Mouse (Mus musculus): ENCODE measurements at regions not wholly inside any gene's neighbourhood (a gene's known extent, or its start where the extent isn't known, plus 50 kb on each side); places are given as distances from the start of the nearest gene placed in this dataset.

DNA sequence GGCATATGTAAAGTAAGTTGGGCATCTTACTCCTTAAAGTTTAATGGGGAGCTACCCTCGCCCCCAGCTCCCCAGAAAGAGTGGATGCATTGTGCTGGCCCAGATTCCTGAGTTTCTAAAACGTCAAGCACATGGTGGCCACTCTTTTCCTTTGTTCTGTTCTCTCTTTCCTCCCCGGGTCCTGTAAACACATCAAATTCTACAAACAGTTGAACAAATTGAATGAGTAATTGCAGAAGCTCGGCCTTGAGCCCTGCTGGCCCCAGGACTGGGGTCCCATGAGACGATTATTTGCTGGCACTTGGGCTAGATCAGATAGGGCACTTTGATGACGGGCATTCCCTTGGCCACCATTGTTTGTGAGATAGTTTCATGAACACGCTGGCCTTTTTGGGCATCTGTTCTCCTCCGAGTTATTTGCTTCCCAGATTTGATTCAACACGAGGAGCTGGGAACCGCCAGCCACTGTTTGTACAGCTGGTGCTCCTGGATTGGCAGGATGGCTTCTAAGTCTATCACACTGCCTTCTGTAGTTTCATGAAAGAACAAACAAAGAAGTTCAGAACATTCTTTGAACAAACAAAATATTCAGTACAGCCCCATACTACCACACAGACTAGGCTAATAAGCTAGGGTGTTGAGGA, 257.5 kb upstream of the Msx2 start:
- H3K4me1 ChIP-seq, result no peaks in the 10 kb centered on the region
- H3K4me3 ChIP-seq, result no peak overlapping the region
- no peaks in the 10 kb centered on the region for H3K36me3 ChIP-seq
- no peak overlapping the region for H3K9ac ChIP-seq (replicated peaks)
- H3K4me2 ChIP-seq (replicated peaks), result no peak overlapping the region
- peak overlapping the region; percentile 15; the same call in 1 of the 2 replicates for H3K27ac ChIP-seq (replicated peaks)
- WGBS, result 73% methylated on average over 10 of the region's 10 CpGs
- ATAC-seq (ENCODE audit: low FRiP score, low read depth), result no peak
- H3K27me3 ChIP-seq, result no peaks in the 10 kb centered on the region
- no peaks in the 10 kb centered on the region for H3K9me3 ChIP-seq

DNA sequence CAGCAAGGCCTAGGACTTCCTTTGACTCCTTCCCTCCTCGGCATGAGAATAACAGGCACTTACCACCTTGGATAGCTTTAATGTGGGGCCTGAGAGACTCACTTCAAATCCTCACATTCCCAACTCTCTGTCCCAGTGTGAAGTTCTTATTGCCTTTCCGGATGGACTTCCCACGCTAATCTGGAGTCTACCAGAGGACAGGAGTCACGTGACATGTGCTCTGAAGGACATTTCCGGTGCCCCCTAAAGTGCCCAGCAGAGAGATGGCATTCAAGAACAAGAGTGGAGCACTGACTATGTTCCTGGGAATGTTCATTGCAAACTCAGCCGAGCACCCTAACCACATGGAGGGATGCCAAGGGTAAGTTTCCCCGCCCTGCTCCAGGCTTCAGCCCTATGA, 257.0 kb upstream of the Msx2 start:
- H3K9me3 ChIP-seq, result no peaks in the 10 kb centered on the region
- WGBS, result 84% methylated on average over 7 of the region's 7 CpGs
- no peak for ATAC-seq (ENCODE audit: low FRiP score, low read depth)
- H3K27me3 ChIP-seq, result no peaks in the 10 kb centered on the region
- H3K9ac ChIP-seq (replicated peaks), result no peak overlapping the region
- H3K4me3 ChIP-seq, result no peak overlapping the region
- no peak overlapping the region for H3K4me2 ChIP-seq (replicated peaks)
- H3K27ac ChIP-seq (replicated peaks), result peak overlapping the region; percentile 15; the same call in 1 of the 2 replicates
- H3K36me3 ChIP-seq, result no peaks in the 10 kb centered on the region
- H3K4me1 ChIP-seq, result no peaks in the 10 kb centered on the region

DNA sequence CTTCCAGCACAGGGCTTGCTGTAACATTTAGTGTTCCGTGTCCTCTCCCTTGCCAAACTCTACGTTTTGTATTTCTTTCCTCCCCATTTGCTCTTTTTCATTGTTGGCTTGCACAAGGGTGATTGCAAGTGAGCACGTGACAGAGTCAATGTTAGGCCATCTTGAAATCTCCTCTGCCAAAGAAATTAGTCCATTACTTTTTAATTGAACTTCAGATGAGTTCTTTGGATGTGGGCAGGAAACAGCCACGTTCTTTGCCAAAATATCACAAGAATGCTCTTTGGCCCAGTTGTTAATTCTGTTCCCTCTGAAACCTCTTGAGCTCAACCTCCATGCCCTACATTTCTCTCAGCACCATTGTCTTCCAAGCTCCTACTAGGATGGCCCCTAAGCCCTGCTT, 253.2 kb upstream of the Msx2 start:
- Histone ChIP-seq H3K4me3 (no peak overlapping the region), H3K36me3 (no peaks in the 10 kb centered on the region), H3K4me1 (0 out of 2 replicates have a peak, but pooled peaks cover 4% of the 10 kb centered on the region), H3K27ac (replicated peaks) (no peak overlapping the region), H3K9ac (replicated peaks) (no peak overlapping the region), H3K4me2 (replicated peaks) (no peak overlapping the region), H3K9me3 (no peaks in the 10 kb centered on the region), H3K27me3 (no peaks in the 10 kb centered on the region)
- no peak for ATAC-seq (ENCODE audit: low FRiP score, low read depth)
- WGBS, result 85% methylated on average over 4 of the region's 4 CpGs

DNA sequence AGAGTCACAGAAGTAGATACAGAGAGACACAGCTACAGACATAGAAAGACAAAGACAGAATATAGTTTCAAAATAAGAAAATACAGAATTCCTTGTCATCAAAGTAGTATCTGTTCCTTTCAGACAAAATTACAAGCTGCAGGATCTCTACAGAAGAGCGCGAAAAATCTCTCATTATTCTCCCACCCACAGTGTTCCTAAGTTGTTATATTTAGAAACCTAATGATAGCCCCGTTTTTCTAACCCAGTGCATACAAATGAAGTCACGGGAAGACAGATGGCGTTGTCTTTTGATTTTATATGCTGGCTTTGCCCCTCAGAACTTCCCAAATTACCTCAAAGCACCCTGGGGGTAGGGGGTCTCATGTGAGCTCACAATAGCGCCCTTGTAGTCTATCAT, 250.0 kb upstream of the Msx2 start:
- H3K9ac ChIP-seq (replicated peaks), result no peak overlapping the region
- no peaks in the 10 kb centered on the region for H3K27me3 ChIP-seq
- WGBS, result 61% methylated on average over 6 of the region's 6 CpGs
- no peaks in the 10 kb centered on the region for H3K9me3 ChIP-seq
- ATAC-seq (ENCODE audit: low FRiP score, low read depth), result no peak
- peaks cover 12% of the 10 kb centered on the region; the same call in 1 of the 2 replicates for H3K4me1 ChIP-seq
- H3K4me2 ChIP-seq (replicated peaks), result no peak overlapping the region
- no peaks in the 10 kb centered on the region for H3K36me3 ChIP-seq
- no peak overlapping the region for H3K4me3 ChIP-seq
- no peak overlapping the region for H3K27ac ChIP-seq (replicated peaks)

DNA sequence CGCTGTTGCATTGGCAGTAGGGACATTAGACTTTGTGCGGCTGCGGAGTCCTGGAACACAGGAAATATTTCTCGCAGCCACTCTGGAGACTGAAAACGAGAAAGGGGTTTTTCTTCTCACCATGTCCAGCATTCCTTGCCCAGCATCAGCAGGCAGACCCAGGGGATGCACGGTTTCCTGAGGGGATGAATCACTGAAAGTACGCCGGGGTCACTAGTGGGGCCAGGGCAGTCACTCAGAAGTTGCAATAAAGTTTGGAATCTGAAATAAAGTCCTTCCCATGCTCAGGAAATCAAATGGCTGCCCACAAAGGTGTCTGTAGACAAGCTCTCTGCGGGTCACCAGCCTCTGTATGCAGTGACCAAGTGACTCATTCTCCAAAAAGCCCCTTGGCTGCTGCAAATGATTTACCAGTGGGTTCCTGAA, 248.2 kb upstream of the Msx2 start:
- no peak overlapping the region for H3K4me3 ChIP-seq
- H3K9me3 ChIP-seq, result no peaks in the 10 kb centered on the region
- no peaks in the 10 kb centered on the region for H3K27me3 ChIP-seq
- H3K9ac ChIP-seq (replicated peaks), result no peak overlapping the region
- no peak overlapping the region for H3K27ac ChIP-seq (replicated peaks)
- H3K4me2 ChIP-seq (replicated peaks), result no peak overlapping the region
- ATAC-seq (ENCODE audit: low FRiP score, low read depth), result no peak
- WGBS, result 66% methylated on average over 9 of the region's 9 CpGs
- no peaks in the 10 kb centered on the region for H3K36me3 ChIP-seq
- H3K4me1 ChIP-seq, result peaks cover 12% of the 10 kb centered on the region; the same call in 1 of the 2 replicates

DNA sequence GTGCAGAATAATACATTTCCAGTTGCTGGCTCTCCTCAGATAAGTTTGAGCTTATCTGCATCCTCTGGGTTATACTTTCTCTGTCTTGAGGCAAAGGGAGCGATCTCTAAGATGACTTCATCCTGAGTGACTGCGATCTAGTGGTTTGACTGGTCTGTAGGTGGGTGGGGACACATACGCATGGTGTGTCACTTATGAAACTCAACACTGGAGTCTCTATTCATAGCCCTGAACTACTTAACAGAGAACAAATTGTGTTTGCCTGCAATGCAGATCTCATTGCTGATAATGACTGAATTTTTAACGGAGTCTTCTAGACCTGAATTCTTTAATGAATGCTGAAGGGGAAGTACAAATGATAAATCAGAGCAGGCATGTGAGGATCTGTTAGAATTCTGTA, 244.7 kb upstream of the Msx2 start:
- Histone ChIP-seq H3K4me3 (no peak overlapping the region), H3K27ac (replicated peaks) (no peak overlapping the region), H3K9me3 (no peaks in the 10 kb centered on the region), H3K4me2 (replicated peaks) (no peak overlapping the region), H3K27me3 (no peaks in the 10 kb centered on the region), H3K36me3 (no peaks in the 10 kb centered on the region), H3K4me1 (peaks cover 8% of the 10 kb centered on the region; the same call in 1 of the 2 replicates), H3K9ac (replicated peaks) (no peak overlapping the region)
- ATAC-seq (ENCODE audit: low FRiP score, low read depth), result no peak
- 95% methylated on average over 4 of the region's 4 CpGs for WGBS

DNA sequence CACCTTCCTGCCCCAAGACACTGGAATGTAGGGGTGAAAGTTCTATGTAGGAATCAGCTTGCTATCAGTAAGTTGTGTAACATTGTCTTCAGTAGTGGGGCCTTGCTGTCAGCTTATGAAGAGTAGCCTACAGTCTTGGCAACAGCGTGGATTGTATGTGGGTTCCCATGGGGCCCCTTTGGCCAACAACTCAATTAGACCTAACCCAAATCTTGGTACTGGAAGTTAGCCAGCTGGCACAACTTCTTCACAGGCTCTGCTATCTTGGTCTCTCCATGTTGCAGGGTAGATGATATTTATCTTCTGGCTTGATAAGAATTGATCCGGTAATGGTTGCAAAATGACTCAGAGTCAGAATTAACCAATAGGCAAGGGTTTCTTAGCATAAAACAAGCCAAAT, 244.2 kb upstream of the Msx2 start:
- Histone ChIP-seq H3K36me3 (no peaks in the 10 kb centered on the region), H3K9ac (replicated peaks) (no peak overlapping the region), H3K4me1 (peaks cover 8% of the 10 kb centered on the region; the same call in 1 of the 2 replicates), H3K4me2 (replicated peaks) (no peak overlapping the region), H3K9me3 (no peaks in the 10 kb centered on the region), H3K27ac (replicated peaks) (no peak overlapping the region), H3K4me3 (no peak overlapping the region), H3K27me3 (no peaks in the 10 kb centered on the region)
- no peak for ATAC-seq (ENCODE audit: low FRiP score, low read depth)
- 91% methylated on average over 2 of the region's 2 CpGs for WGBS

DNA sequence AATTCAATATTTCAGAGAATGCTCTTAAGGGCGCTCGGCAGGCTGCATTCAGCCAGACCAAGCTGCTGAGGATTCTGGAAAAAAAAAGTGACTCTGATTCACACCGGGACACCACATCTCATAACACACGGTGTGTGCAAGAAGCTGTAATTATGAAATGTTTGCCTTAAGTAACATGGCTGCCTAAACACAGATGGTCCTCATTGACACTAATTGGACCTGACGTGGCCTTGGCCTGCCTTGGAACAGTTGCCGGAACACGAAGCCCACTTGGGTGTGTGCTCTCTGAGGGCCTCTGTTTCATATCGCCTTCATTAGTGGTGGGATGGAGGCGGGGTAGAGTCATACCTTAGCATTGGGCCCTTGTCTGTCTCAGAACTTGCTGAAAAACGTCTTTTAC, 236.2 kb upstream of the Msx2 start:
- WGBS, result 70% methylated on average over 10 of the region's 10 CpGs
- no peak for ATAC-seq (ENCODE audit: low FRiP score, low read depth)
- Histone ChIP-seq H3K9me3 (no peaks in the 10 kb centered on the region), H3K4me3 (no peak overlapping the region), H3K4me2 (replicated peaks) (no peak overlapping the region), H3K4me1 (no peaks in the 10 kb centered on the region), H3K27ac (replicated peaks) (no peak overlapping the region), H3K36me3 (no peaks in the 10 kb centered on the region), H3K9ac (replicated peaks) (no peak overlapping the region), H3K27me3 (no peaks in the 10 kb centered on the region)

DNA sequence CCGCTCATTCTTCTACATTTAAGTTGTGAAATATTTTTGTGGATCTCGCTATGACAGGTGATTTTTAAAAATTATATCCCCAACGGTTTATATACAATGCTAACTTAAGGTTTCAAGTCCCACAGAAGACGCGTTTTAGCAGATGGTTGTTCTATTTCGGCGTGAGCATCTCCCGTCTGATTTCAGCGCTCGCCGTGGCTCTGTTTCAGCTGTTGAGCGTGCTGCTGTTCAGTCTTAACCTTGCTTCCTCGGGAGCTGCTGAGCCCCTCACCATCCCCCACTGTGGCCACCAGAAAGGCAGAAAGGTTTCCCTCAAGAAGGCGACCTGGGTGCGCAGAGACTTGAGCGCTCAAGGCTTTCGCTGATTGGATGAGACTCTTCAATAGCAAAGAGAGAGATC, 234.7 kb upstream of the Msx2 start:
- H3K9me3 ChIP-seq, result no peaks in the 10 kb centered on the region
- no peak for ATAC-seq (ENCODE audit: low FRiP score, low read depth)
- H3K4me2 ChIP-seq (replicated peaks), result no peak overlapping the region
- no peak overlapping the region for H3K4me3 ChIP-seq
- H3K27ac ChIP-seq (replicated peaks), result no peak overlapping the region
- no peak overlapping the region for H3K9ac ChIP-seq (replicated peaks)
- 81% methylated on average over 17 of the region's 17 CpGs for WGBS
- no peaks in the 10 kb centered on the region for H3K27me3 ChIP-seq
- no peaks in the 10 kb centered on the region for H3K36me3 ChIP-seq
- no peaks in the 10 kb centered on the region for H3K4me1 ChIP-seq

DNA sequence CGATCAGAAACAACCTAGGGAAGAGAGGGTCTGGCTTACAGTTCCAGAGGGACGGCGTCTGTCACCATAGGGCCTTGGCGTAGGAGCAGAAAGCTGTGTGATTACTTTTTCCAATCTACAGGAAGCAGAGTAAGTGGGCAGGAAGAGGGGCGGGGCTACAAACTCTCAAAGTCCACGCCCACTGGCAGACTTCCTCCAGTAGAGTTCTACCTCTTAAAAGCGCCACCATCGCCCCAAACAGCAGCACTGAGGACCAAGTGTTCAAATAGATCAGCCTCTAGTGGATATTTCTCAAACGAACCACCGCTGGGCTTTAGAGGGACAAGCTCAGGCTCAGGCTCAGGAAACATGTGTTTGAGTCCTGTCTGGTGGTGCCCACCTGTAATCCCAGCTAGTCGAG, 231.2 kb upstream of the Msx2 start:
- ATAC-seq (ENCODE audit: low FRiP score, low read depth), result no peak
- no peak overlapping the region for H3K27ac ChIP-seq (replicated peaks)
- H3K27me3 ChIP-seq, result no peaks in the 10 kb centered on the region
- no peak overlapping the region for H3K9ac ChIP-seq (replicated peaks)
- no peaks in the 10 kb centered on the region for H3K36me3 ChIP-seq
- H3K4me1 ChIP-seq, result peaks cover 3% of the 10 kb centered on the region; the same call in 1 of the 2 replicates
- WGBS, result 89% methylated on average over 11 of the region's 11 CpGs
- H3K9me3 ChIP-seq, result no peaks in the 10 kb centered on the region
- H3K4me3 ChIP-seq, result no peak overlapping the region
- H3K4me2 ChIP-seq (replicated peaks), result no peak overlapping the region

DNA sequence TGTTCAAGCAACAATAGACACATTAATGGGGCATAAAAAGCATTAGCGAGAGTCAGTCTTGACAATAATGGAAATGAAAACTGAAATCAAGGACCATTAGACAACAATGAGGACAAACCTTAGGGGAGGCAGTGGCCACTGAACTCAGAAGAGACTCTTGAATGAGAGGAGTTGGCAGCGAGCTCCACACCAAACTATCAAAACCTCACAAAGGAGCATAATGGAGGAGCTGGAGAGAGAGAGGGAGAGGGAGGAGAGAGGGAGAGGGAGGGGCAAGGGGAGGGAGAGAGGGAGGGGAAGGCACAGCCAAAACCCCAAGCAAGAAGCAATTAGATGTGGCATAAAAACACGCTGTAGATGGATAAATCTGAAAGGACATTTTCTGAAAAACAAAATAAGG, 227.4 kb upstream of the Msx2 start:
- Histone ChIP-seq H3K36me3 (no peaks in the 10 kb centered on the region), H3K27me3 (peaks cover 12% of the 10 kb centered on the region; the same call in 1 of the 2 replicates), H3K4me2 (replicated peaks) (no peak overlapping the region), H3K9me3 (no peaks in the 10 kb centered on the region), H3K9ac (replicated peaks) (no peak overlapping the region), H3K4me3 (no peak overlapping the region), H3K4me1 (peaks cover 9% of the 10 kb centered on the region; the same call in 1 of the 2 replicates), H3K27ac (replicated peaks) (no peak overlapping the region)
- no peak for ATAC-seq (ENCODE audit: low FRiP score, low read depth)
- WGBS, result 61% methylated on average over 3 of the region's 3 CpGs

DNA sequence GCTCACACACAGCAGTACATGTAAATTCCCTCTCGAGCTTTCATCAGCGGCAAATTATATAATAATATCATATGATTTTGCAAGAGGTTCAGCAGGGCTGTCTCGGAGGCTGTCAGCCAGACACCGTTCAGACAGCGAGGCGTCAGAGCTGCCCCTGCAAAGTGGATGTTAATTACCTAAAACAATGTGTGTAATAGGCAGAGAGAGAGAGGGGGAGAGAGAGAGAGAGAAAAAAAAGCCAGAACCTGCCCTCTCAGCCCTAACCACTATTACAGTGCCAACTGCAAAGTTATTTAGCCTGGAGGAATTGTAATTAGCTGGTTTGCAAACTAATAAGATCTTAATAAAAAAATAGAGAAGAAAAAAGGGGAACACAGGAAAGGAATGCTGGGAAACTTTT, 225.1 kb upstream of the Msx2 start:
- Histone ChIP-seq H3K27me3 (peaks cover 16% of the 10 kb centered on the region; the same call in 1 of the 2 replicates), H3K4me3 (no peak overlapping the region), H3K9me3 (no peaks in the 10 kb centered on the region), H3K27ac (replicated peaks) (no peak overlapping the region), H3K9ac (replicated peaks) (no peak overlapping the region), H3K36me3 (no peaks in the 10 kb centered on the region), H3K4me2 (replicated peaks) (no peak overlapping the region), H3K4me1 (peaks cover 9% of the 10 kb centered on the region; the same call in 1 of the 2 replicates)
- 69% methylated on average over 6 of the region's 6 CpGs for WGBS
- ATAC-seq (ENCODE audit: low FRiP score, low read depth), result no peak

DNA sequence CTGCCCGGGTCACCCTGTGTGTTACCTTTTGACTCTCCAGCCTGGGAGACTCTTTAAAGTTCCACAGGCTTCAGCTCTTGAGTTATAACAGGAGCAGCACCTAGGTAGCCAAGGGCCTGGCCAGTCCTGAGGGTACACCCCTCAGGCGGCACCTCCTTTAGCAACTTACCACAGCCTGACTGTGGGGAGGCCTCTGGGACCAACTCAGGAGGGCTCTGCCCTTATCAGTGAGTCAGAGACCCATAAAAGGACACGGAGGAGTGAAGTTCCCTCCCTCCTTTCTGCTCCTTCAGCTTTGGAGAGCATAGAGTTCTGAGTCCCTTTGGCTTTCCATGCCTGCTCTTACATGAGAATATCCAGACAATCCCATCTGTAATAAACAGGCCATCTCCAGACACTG, 222.5 kb upstream of the Msx2 start:
- no peak overlapping the region for H3K9ac ChIP-seq (replicated peaks)
- no peaks in the 10 kb centered on the region for H3K9me3 ChIP-seq
- H3K27ac ChIP-seq (replicated peaks), result no peak overlapping the region
- no peak overlapping the region for H3K4me2 ChIP-seq (replicated peaks)
- WGBS, result 64% methylated on average over 3 of the region's 3 CpGs
- no peak overlapping the region for H3K4me3 ChIP-seq
- peaks cover 31% of the 10 kb centered on the region for H3K27me3 ChIP-seq
- no peak for ATAC-seq (ENCODE audit: low FRiP score, low read depth)
- H3K36me3 ChIP-seq, result no peaks in the 10 kb centered on the region
- peaks cover 9% of the 10 kb centered on the region; the same call in 1 of the 2 replicates for H3K4me1 ChIP-seq

Data from midbrain, embryonic 12.5 days (tissue).